Mouse (Mus musculus) T-helper 2 cell (primary cell): Measurements from ENCODE around the gene Olfr340.
"Not testable (repeated sequence)": the region's sequence is repeated elsewhere in the genome, so short reads cannot be mapped to it uniquely, and the experiment has no call there.

Experiments
- in situ Hi-C: fragments of 300-600 bp; cut with MboI, MseI; formaldehyde crosslinking; loops from one replicate; pipeline ENCODE4 v1.15.1; 2025; ENCODE audit warnings: high pct_unique_total_duplicates

Gene Olfr340

GRCm38 (mm10) chr2:36452287-36452686 is at the start of gene Olfr340:
Gene Olfr340 (plus strand): TSS chr2:36452587.
- in situ Hi-C loops, result no loop called here

DNA sequence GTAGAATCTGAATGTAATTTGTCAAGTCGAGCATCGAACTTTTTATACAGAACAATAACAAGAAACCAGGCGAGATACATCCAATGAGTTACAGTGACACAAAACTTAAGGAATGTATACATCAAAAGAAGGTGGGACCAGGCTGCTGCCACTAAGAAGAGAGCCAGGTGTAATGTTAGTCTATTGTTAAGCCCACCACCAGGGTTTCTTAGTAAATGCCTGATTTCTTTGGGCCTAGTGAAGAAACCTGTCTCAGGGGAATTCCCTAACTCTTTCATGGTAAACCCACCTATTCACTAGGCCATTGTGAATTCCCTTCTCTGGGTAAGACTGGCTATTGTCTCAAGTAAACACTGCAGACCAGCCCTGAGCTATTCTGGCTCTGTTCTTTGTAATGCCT is 37.2 kb upstream of the Olfr340 start:
- in situ Hi-C loops, result not testable (repeated sequence)

DNA sequence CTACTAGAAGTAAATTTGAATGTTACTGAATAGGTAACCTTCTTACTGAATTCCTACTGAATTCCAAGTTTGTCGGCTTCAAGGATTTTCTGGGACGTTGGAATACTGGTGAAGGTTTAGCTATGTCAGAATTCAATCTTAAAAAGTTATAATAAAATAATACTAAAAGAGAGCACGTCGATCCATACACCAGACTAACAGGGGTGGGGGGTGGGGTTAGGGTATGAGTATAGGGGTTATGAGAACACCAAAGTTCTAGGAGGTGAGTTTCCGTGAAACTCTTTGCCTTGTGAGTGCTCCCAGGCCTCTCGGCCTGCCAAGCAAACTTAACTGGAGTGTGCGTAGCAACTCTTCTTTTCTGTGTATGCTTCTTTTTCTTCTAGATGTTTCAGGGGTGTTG is 36.8 kb upstream of the Olfr340 start:
- in situ Hi-C loops, result not testable (repeated sequence)

- in situ Hi-C loops, result no loop called here
These were observed 33.7 kb upstream of the Olfr340 start, which contains the start of gene Olfr339 for GRCm38 (mm10) chr2:36418647-36419046. Gene Olfr339 (plus strand): TSS chr2:36418947.

DNA sequence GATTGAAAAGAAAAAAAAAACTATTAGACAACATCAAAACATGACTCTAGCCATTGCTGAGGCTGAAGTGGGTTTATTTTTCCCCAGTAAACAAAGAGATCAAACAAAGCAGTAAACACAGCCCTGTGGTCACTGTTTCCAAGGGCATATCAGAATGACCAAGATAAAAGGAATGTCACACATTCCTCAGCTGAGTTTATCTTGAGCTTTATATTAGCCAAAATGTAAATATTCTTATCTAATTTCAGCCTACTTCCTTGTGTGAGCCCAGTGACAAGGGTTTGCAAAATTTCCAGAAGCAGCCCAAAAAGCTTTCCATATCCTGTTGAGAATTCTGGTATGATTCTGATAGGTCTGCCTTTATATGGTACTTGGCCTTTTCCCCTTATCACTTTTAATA is 21.2 kb downstream of the Olfr340 start:
- in situ Hi-C loops, result no loop called here

DNA sequence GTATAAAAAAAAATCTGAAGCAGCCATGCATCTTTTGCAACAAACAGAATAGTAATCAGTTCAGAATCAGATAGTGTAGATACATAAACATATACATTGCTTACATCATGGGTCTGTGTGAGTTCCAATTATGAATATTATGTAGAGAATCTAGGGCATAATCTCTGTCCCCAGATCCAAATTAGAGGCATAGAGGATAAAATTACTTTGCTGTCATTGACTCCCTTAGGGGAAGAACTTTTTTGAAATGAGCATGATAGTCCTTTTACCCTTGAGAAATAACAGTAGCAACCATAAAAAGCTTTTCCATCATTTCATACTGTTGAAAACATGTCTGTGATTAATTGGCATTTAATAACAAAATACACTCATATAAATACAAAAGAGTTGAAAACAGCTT is 30.0 kb downstream of the Olfr340 start, which contains the start of gene Olfr341:
Gene Olfr341, minus strand, starts transcription at position 101 of the 400 bp plus-strand sequence.
- in situ Hi-C loops, result no loop called here
